Mouse (Mus musculus) G1E (cell line): ENCODE data around the gene Rxrb. TPM values are rescaled to one million over a fixed set of nuclear protein-coding genes. Genes with fewer than 3 reads are reported as not detected.

Source experiments
- ATAC-seq: 2 replicates; pipeline ENCODE4 v1.8.0; 2016; ENCODE audit warnings: mild to moderate bottlenecking; ENCODE audit not compliant: insufficient number of reproducible peaks, poor library complexity, low FRiP score, severe bottlenecking; ENCODE audit errors: extremely low read depth
- DNase-seq: peaks from one replicate; pipeline ENCODE4 v3.0.0; 2012; ENCODE audit warnings: low spot score
- H3K27me3 ChIP-seq: 2 replicates; pipeline ENCODE4 v1.6.1; 2012; ENCODE audit warnings: mild to moderate bottlenecking, low read length, inconsistent platforms; ENCODE audit not compliant: insufficient read depth
- H3K36me3 ChIP-seq: replicated peaks from 2 replicates; pipeline ENCODE3; 2012; ENCODE audit warnings: mild to moderate bottlenecking, inconsistent platforms
- H3K4me1 ChIP-seq: 2 replicates; pipeline ENCODE4 v1.6.1; 2012; ENCODE audit warnings: low read depth, low read length, inconsistent platforms, mixed read lengths; ENCODE audit not compliant: insufficient read depth
- H3K4me3 ChIP-seq: 2 replicates; pipeline ENCODE4 v1.5.1; 2012; ENCODE audit warnings: low read depth, mild to moderate bottlenecking, inconsistent platforms, low read length, moderate library complexity, mixed read lengths
- H3K9me3 ChIP-seq: replicated peaks from 2 replicates; pipeline ENCODE4 v1.6.1; 2012; ENCODE audit warnings: inconsistent platforms
- CTCF ChIP-seq: IDR thresholded peaks from 2 replicates; pipeline ENCODE4 v1.5.1; 2012; ENCODE audit warnings: low read depth, low read length, inconsistent platforms, mixed read lengths
- GATA1 ChIP-seq: IDR thresholded peaks from 2 replicates; pipeline ENCODE4 v1.6.1; 2012; ENCODE audit warnings: borderline replicate concordance, low read length, inconsistent platforms, mixed read lengths
- GATA2 ChIP-seq: IDR thresholded peaks from 2 replicates; pipeline ENCODE4 v1.6.1; 2012; ENCODE audit warnings: low read depth, low read length, inconsistent platforms, borderline replicate concordance
- POLR2AphosphoS5 ChIP-seq: IDR thresholded peaks from 2 replicates; pipeline ENCODE4 v1.6.1; 2012; ENCODE audit warnings: low read depth, low read length, inconsistent platforms; ENCODE audit not compliant: insufficient replicate concordance
- TAL1 ChIP-seq: conservative IDR thresholded peaks from 2 replicates; pipeline ENCODE4 v1.6.1; 2012; ENCODE audit warnings: low read depth, low read length, inconsistent platforms, mixed read lengths
- polyA plus RNA-seq: library from polyadenylated mRNA; stranded (reverse); fragments of >175 nt; gene quantifications from 2 replicates; pipeline ENCODE4 v1.2.3, GENCODE M21; 2012
- total RNA-seq, 2 experiments: library from RNA; stranded (forward) in 1 of 2; stranded (reverse) in 1 of 2; fragments of 200-1000 nt in 1 of 2; fragments of >200 nt in 1 of 2; fragmentation: Nextera tagmentation in 1 of 2; gene quantifications; 2 replicates each; pipeline ENCODE4 v1.2.3; 2014 to 2017

Rxrb gene
- total and polyA plus RNA-seq, 3 experiments = 27.7 to 175 (median 30.5) TPM

- TF ChIP-seq CTCF (peak; percentile 63), GATA2 (no peak), TAL1 (no peak), GATA1 (no peak), POLR2AphosphoS5 (no peak)
- H3K36me3 ChIP-seq = no peaks in the 10 kb centered on the region
- no peak overlapping the region for H3K4me3 ChIP-seq
- peaks cover 7% of the 10 kb centered on the region; the same call in 1 of the 2 replicates for H3K4me1 ChIP-seq
- DNase-seq = peak; percentile 57
- ATAC-seq = no peak
- no peaks in the 10 kb centered on the region for H3K9me3 ChIP-seq
- peaks cover 27% of the 10 kb centered on the region for H3K27me3 ChIP-seq
Measured at GRCm38 (mm10) chr17:34077549-34077948, 45.9 kb downstream of the Rxrb start.

- no peak for ATAC-seq
- H3K9me3 ChIP-seq = no peaks in the 10 kb centered on the region
- no peak for DNase-seq
- H3K4me3 ChIP-seq = no peak overlapping the region
- peaks cover 32% of the 10 kb centered on the region for H3K27me3 ChIP-seq
- peaks cover 7% of the 10 kb centered on the region; the same call in 1 of the 2 replicates for H3K4me1 ChIP-seq
- TF ChIP-seq CTCF (no peak), GATA1 (no peak), POLR2AphosphoS5 (no peak), TAL1 (no peak), GATA2 (no peak)
- no peaks in the 10 kb centered on the region for H3K36me3 ChIP-seq
Measured at GRCm38 (mm10) chr17:34078148-34078547, 46.5 kb downstream of the Rxrb start.

DNA sequence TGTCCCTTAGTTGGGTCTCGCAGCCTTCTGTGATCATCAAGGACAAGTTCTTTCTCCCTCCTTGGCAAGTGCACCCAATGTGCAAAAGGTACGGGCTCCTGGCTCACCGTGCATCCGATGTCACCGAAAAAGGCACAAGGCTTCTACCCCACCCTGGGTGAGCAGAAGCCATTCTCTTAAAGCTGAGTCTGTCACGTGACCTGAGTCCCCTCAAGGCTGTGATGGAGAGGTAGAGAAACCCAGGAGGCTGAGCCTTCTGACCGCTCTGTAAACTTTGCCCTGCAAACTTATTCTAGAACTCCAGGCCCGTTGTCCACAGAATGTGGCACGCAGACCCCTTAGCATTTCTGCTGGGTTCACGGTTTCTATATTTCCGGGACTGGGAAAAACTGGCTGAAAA, 47.4 kb downstream of the Rxrb start:
- TF ChIP-seq CTCF = no peak
- no peak for TF ChIP-seq GATA1
- no peak for TF ChIP-seq POLR2AphosphoS5
- TF ChIP-seq GATA2 = no peak
- no peak for TF ChIP-seq TAL1
- Histone ChIP-seq H3K36me3 (no peaks in the 10 kb centered on the region), H3K4me3 (no peak overlapping the region), H3K27me3 (peaks cover 25% of the 10 kb centered on the region), H3K4me1 (peaks cover 7% of the 10 kb centered on the region; the same call in 1 of the 2 replicates), H3K9me3 (no peaks in the 10 kb centered on the region)
- ATAC-seq (no peak), DNase-seq (no peak)

DNA sequence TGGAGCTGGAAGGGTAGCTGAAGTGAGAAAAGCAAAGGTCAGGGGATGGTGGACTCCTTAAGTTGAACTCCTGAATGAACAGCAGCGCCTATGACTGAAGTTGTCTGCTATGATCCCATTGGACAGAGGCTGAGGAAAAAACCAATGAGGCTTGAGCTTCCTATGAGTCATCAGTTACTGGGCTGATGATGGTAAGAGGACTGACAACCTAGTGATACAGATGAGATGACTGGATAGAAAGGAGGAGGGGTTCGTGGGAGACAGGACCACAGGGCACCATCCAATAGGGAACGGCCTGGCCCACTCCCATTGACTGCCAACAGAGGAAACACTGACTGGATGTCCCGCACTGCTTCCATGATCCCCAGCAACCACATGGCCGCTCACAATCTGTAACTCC, 48.0 kb downstream of the Rxrb start:
- no peaks in the 10 kb centered on the region for H3K36me3 ChIP-seq
- DNase-seq = no peak
- H3K9me3 ChIP-seq = no peaks in the 10 kb centered on the region
- ATAC-seq = peak; percentile 45; the same call in 1 of the 2 replicates
- peaks cover 7% of the 10 kb centered on the region; the same call in 1 of the 2 replicates for H3K4me1 ChIP-seq
- H3K27me3 ChIP-seq = peaks cover 31% of the 10 kb centered on the region
- no peak for TF ChIP-seq TAL1
- TF ChIP-seq CTCF = no peak
- no peak for TF ChIP-seq GATA1
- no peak for TF ChIP-seq GATA2
- no peak for TF ChIP-seq POLR2AphosphoS5
- H3K4me3 ChIP-seq = no peak overlapping the region

DNA sequence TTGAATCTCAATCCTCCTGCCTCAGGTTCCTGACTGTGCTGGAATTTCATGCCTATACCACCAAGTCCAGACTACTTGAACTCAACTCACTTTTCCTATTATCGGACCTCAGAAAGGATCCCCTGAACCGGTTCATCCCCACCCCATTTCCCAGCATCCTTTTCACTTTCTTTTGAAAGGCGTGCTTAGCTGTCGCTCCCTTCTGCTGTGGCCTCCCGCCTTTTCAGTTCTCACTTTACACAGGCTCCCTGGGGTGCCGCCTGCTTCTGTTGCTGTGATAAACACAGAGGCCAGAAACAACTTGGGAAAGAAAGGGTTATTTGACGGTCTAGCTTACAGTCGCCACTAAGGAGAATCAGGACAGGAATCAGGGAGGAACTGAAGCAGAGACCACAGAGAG, 51.5 kb downstream of the Rxrb start:
- Histone ChIP-seq H3K27me3 (peaks cover 39% of the 10 kb centered on the region), H3K36me3 (no peaks in the 10 kb centered on the region), H3K4me3 (no peak overlapping the region), H3K9me3 (no peaks in the 10 kb centered on the region), H3K4me1 (peaks cover 7% of the 10 kb centered on the region; the same call in 1 of the 2 replicates)
- no peak for DNase-seq
- no peak for ATAC-seq
- TF ChIP-seq TAL1 = no peak
- TF ChIP-seq GATA1 = no peak
- TF ChIP-seq POLR2AphosphoS5 = no peak
- no peak for TF ChIP-seq CTCF

DNA sequence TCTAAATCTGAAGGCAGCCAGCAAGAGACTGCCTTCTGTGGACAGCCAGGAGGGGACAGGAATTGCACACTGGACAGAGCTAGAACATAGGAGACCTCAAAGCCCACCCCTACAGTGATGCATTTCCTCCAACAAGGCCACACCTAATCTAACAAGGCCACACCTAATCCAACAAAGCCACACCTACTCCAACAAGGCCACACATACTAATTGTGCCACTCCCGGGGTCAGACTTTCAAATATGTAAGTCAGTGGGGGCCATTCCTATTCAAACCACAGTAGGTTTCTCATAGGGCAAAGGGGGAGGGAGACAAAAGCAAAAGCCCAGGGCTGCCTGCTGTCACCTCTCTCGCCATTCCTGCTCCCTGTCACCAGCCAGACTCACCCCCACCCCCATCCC, 55.8 kb downstream of the Rxrb start:
- Histone ChIP-seq H3K4me3 (no peak overlapping the region), H3K27me3 (peaks cover 44% of the 10 kb centered on the region), H3K36me3 (no peaks in the 10 kb centered on the region), H3K9me3 (no peaks in the 10 kb centered on the region), H3K4me1 (peaks cover 5% of the 10 kb centered on the region)
- DNase-seq (no peak), ATAC-seq (no peak)
- TF ChIP-seq TAL1 = no peak
- TF ChIP-seq CTCF = no peak
- no peak for TF ChIP-seq POLR2AphosphoS5
- TF ChIP-seq GATA1 = no peak
- TF ChIP-seq GATA2 = no peak

Other genes starting within 250 kb of the Rxrb start
Only the 20 nearest of the 33 such genes appear.
- not detected in 2 replicates for gene Platr17, start 126.7 kb upstream of the Rxrb start, total RNA-seq (2014; fragmentation: Nextera tagmentation)
- gene Platr17, start 126.7 kb upstream of the Rxrb start, total RNA-seq (2017) = not detected in 2 replicates
- 0.13 TPM in 1 of 2 replicates, not detected in the other for gene Platr17, start 126.7 kb upstream of the Rxrb start, polyA plus RNA-seq
- 72.7 and 73.2 TPM in 2 replicates for gene Daxx, start 122.4 kb upstream of the Rxrb start, total RNA-seq (2014; fragmentation: Nextera tagmentation)
- 33.0 and 46.3 TPM in 2 replicates for gene Daxx, start 122.4 kb upstream of the Rxrb start, total RNA-seq (2017)
- gene Daxx, start 122.4 kb upstream of the Rxrb start, polyA plus RNA-seq = 58.8 and 67.4 TPM in 2 replicates
- 34.0 and 43.0 TPM in 2 replicates for gene Tapbp, start 115.9 kb upstream of the Rxrb start, total RNA-seq (2014; fragmentation: Nextera tagmentation)
- gene Tapbp, start 115.9 kb upstream of the Rxrb start, total RNA-seq (2017) = 17.0 and 18.5 TPM in 2 replicates
- 142 and 157 TPM in 2 replicates for gene Tapbp, start 115.9 kb upstream of the Rxrb start, polyA plus RNA-seq
- 9.5 and 15.8 TPM in 2 replicates for gene Zbtb22, start 115.9 kb upstream of the Rxrb start, total RNA-seq (2014; fragmentation: Nextera tagmentation)
- 19.7 and 22.2 TPM in 2 replicates for gene Zbtb22, start 115.9 kb upstream of the Rxrb start, total RNA-seq (2017)
- 41.9 and 42.1 TPM in 2 replicates for gene Zbtb22, start 115.9 kb upstream of the Rxrb start, polyA plus RNA-seq
- gene Rgl2, start 102.3 kb upstream of the Rxrb start, total RNA-seq (2014; fragmentation: Nextera tagmentation) = 27.0 and 32.9 TPM in 2 replicates
- 35.5 and 38.9 TPM in 2 replicates for gene Rgl2, start 102.3 kb upstream of the Rxrb start, total RNA-seq (2017)
- 145 and 166 TPM in 2 replicates for gene Rgl2, start 102.3 kb upstream of the Rxrb start, polyA plus RNA-seq
- gene Pfdn6, start 91.5 kb upstream of the Rxrb start, total RNA-seq (2014; fragmentation: Nextera tagmentation) = 63.5 and 75.3 TPM in 2 replicates
- gene Pfdn6, start 91.5 kb upstream of the Rxrb start, total RNA-seq (2017) = 133 and 141 TPM in 2 replicates
- 347 and 373 TPM in 2 replicates for gene Pfdn6, start 91.5 kb upstream of the Rxrb start, polyA plus RNA-seq
- gene Wdr46, start 91.2 kb upstream of the Rxrb start, total RNA-seq (2014; fragmentation: Nextera tagmentation) = 29.6 and 34.2 TPM in 2 replicates
- gene Wdr46, start 91.2 kb upstream of the Rxrb start, total RNA-seq (2017) = 30.7 and 31.1 TPM in 2 replicates
- 72.2 and 83.2 TPM in 2 replicates for gene Wdr46, start 91.2 kb upstream of the Rxrb start, polyA plus RNA-seq
- gene B3galt4, start 80.3 kb upstream of the Rxrb start, total RNA-seq (2014; fragmentation: Nextera tagmentation) = 1.7 and 1.9 TPM in 2 replicates
- 3.0 and 3.6 TPM in 2 replicates for gene B3galt4, start 80.3 kb upstream of the Rxrb start, total RNA-seq (2017)
- 10.9 and 13.5 TPM in 2 replicates for gene B3galt4, start 80.3 kb upstream of the Rxrb start, polyA plus RNA-seq
- 30.0 and 34.1 TPM in 2 replicates for gene Vps52, start 76.0 kb upstream of the Rxrb start, total RNA-seq (2014; fragmentation: Nextera tagmentation)
- 18.5 and 19.8 TPM in 2 replicates for gene Vps52, start 76.0 kb upstream of the Rxrb start, total RNA-seq (2017)
- gene Vps52, start 76.0 kb upstream of the Rxrb start, polyA plus RNA-seq = 45.6 and 48.9 TPM in 2 replicates
- gene Rps18, start 75.8 kb upstream of the Rxrb start, total RNA-seq (2014; fragmentation: Nextera tagmentation) = 2,195 and 2,298 TPM in 2 replicates
- 1,704 and 1,830 TPM in 2 replicates for gene Rps18, start 75.8 kb upstream of the Rxrb start, total RNA-seq (2017)
- gene Rps18, start 75.8 kb upstream of the Rxrb start, polyA plus RNA-seq = 739 and 1,633 TPM in 2 replicates
- gene H2-K1, start 31.5 kb upstream of the Rxrb start, total RNA-seq (2014; fragmentation: Nextera tagmentation) = not detected in 2 replicates
- 0.16 and 0.23 TPM in 2 replicates for gene H2-K1, start 31.5 kb upstream of the Rxrb start, total RNA-seq (2017)
- 0.58 and 0.74 TPM in 2 replicates for gene H2-K1, start 31.5 kb upstream of the Rxrb start, polyA plus RNA-seq
- 8.4 and 9.7 TPM in 2 replicates for gene Ring1, start 7.1 kb upstream of the Rxrb start, total RNA-seq (2014; fragmentation: Nextera tagmentation)
- gene Ring1, start 7.1 kb upstream of the Rxrb start, total RNA-seq (2017) = 10.9 and 13.1 TPM in 2 replicates
- gene Ring1, start 7.1 kb upstream of the Rxrb start, polyA plus RNA-seq = 46.4 and 59.9 TPM in 2 replicates
- gene H2-Ke6, start 3.8 kb upstream of the Rxrb start, total RNA-seq (2014; fragmentation: Nextera tagmentation) = 77.5 and 87.1 TPM in 2 replicates
- 44.7 and 45.9 TPM in 2 replicates for gene H2-Ke6, start 3.8 kb upstream of the Rxrb start, total RNA-seq (2017)
- gene H2-Ke6, start 3.8 kb upstream of the Rxrb start, polyA plus RNA-seq = 58.6 and 78.0 TPM in 2 replicates
- 16.9 and 17.5 TPM in 2 replicates for gene Slc39a7, start 130 bp upstream of the Rxrb start, total RNA-seq (2014; fragmentation: Nextera tagmentation)
- gene Slc39a7, start 130 bp upstream of the Rxrb start, total RNA-seq (2017) = 58.0 and 60.1 TPM in 2 replicates
- 66.0 and 98.1 TPM in 2 replicates for gene Slc39a7, start 130 bp upstream of the Rxrb start, polyA plus RNA-seq
- 0.45 and 0.92 TPM in 2 replicates for gene Col11a2, start 7.6 kb downstream of the Rxrb start, total RNA-seq (2014; fragmentation: Nextera tagmentation)
- gene Col11a2, start 7.6 kb downstream of the Rxrb start, total RNA-seq (2017) = 0.58 and 1.6 TPM in 2 replicates
- 1.9 and 2.3 TPM in 2 replicates for gene Col11a2, start 7.6 kb downstream of the Rxrb start, polyA plus RNA-seq
- not detected in 2 replicates for gene H2-Oa, start 60.5 kb downstream of the Rxrb start, total RNA-seq (2014; fragmentation: Nextera tagmentation)
- 0.11 TPM in 1 of 2 replicates, not detected in the other for gene H2-Oa, start 60.5 kb downstream of the Rxrb start, total RNA-seq (2017)
- not detected in 2 replicates for gene H2-Oa, start 60.5 kb downstream of the Rxrb start, polyA plus RNA-seq
- gene H2-DMa, start 87.7 kb downstream of the Rxrb start, total RNA-seq (2014; fragmentation: Nextera tagmentation) = 11.0 and 16.1 TPM in 2 replicates
- gene H2-DMa, start 87.7 kb downstream of the Rxrb start, total RNA-seq (2017) = 2.8 and 3.8 TPM in 2 replicates
- gene H2-DMa, start 87.7 kb downstream of the Rxrb start, polyA plus RNA-seq = 0.62 and 1.3 TPM in 2 replicates
- 336 and 447 TPM in 2 replicates for gene Brd2, start 90.8 kb downstream of the Rxrb start, total RNA-seq (2014; fragmentation: Nextera tagmentation)
- 214 and 244 TPM in 2 replicates for gene Brd2, start 90.8 kb downstream of the Rxrb start, total RNA-seq (2017)
- 198 and 298 TPM in 2 replicates for gene Brd2, start 90.8 kb downstream of the Rxrb start, polyA plus RNA-seq
- not detected in 2 replicates for gene H2-DMb2, start 111.5 kb downstream of the Rxrb start, total RNA-seq (2014; fragmentation: Nextera tagmentation)
- gene H2-DMb2, start 111.5 kb downstream of the Rxrb start, total RNA-seq (2017) = not detected in 2 replicates
- gene H2-DMb2, start 111.5 kb downstream of the Rxrb start, polyA plus RNA-seq = not detected in 2 replicates
- gene H2-DMb1, start 121.3 kb downstream of the Rxrb start, total RNA-seq (2014; fragmentation: Nextera tagmentation) = not detected in 2 replicates
- gene H2-DMb1, start 121.3 kb downstream of the Rxrb start, total RNA-seq (2017) = 0.41 and 0.44 TPM in 2 replicates
- gene H2-DMb1, start 121.3 kb downstream of the Rxrb start, polyA plus RNA-seq = 0.06 and 0.10 TPM in 2 replicates